In the genomic region with DNA sequence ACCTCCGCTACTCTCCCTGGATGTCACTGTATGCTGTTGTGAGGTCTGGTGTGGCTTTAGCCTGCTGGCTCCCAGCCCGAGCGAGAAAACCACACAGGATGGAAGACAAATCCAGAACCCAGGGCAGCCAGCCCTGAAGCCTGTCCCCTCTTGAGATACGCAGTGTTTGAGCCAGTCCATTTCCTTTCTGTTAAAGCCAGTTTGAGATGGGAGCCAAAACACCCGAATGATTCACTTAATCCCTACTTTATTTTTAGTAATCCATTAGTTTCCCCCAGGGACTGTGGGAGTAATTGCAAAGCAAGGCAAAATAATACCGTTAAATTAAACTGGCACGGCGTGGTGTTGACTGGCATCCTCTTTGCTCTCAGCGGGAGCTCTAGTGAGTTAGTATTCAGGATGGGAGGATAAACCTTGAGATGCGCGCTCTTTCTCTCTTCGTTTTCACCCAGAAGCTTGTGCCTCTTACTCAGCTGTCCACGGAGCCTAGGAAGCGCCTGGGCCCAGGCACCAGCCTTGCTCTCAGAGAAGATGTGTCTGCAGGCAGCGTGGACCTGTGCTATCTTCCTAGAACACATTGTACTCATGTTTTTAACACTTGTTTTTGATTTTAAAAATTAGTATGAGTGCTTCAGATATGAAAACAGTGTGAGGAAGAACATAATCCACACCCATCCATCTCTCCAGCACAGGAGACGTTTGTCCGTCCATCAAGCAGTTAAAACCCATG, we compare ENCODE assay signal across 8 mouse cellular contexts.
DNase-seq lines count a peak whose midpoint lies in the region; ATAC-seq lines count a peak whose summit lies in the region.

No protein-coding gene starts in this region.

- WGBS in forebrain, embryonic 13.5 days = 55% methylated on average over 17 of the region's 17 CpGs
- WGBS in forebrain, embryonic 12.5 days = 60% methylated on average over 17 of the region's 17 CpGs
- WGBS in heart, embryonic 14.5 days = 56% methylated on average over 17 of the region's 17 CpGs
- 48% methylated on average over 17 of the region's 17 CpGs for WGBS in midbrain, embryonic 13.5 days

- 0 out of 2 replicates have a peak overlapping the region, but pooled peaks have one; percentile 1 for H3K27ac ChIP-seq in forebrain, embryonic 13.5 days
- no peak overlapping the region for H3K27ac ChIP-seq in forebrain, embryonic 12.5 days
- H3K27ac ChIP-seq in heart, embryonic 14.5 days (replicated peaks in 1 of 2; ENCODE audit: control insufficient read depth in 1 of 2, insufficient read depth in 1 of 2, low read depth in 2 of 2, low read length in 2 of 2) = peak overlapping the region; percentile 12 to 52; a peak in 1 of 4 replicates
- peak overlapping the region; percentile 51 for H3K27ac ChIP-seq in midbrain, embryonic 13.5 days

- H3K4me2 ChIP-seq in forebrain, embryonic 13.5 days = no peak overlapping the region
- H3K4me2 ChIP-seq in forebrain, embryonic 12.5 days = no peak overlapping the region
- no peak overlapping the region for H3K4me2 ChIP-seq in heart, embryonic 14.5 days (ENCODE audit: low read length)
- H3K4me2 ChIP-seq in midbrain, embryonic 13.5 days (replicated peaks) = no peak overlapping the region

- H3K4me3 ChIP-seq in forebrain, embryonic 13.5 days = no peak overlapping the region
- H3K4me3 ChIP-seq in forebrain, embryonic 12.5 days (replicated peaks) = no peak overlapping the region
- no peak overlapping the region for H3K4me3 ChIP-seq in heart, embryonic 14.5 days (ENCODE audit: control insufficient read depth in 1 of 2, insufficient read depth in 1 of 2, low read depth in 1 of 2, low read length in 2 of 2)
- H3K4me3 ChIP-seq in midbrain, embryonic 13.5 days (replicated peaks) = no peak overlapping the region

- 0 out of 2 replicates have a peak, but pooled peaks cover 3% of the 10 kb centered on the region for H3K36me3 ChIP-seq in forebrain, embryonic 13.5 days (ENCODE audit: poor library complexity, severe bottlenecking)
- no peaks in the 10 kb centered on the region for H3K36me3 ChIP-seq in forebrain, embryonic 12.5 days (replicated peaks)
- no peaks in the 10 kb centered on the region for H3K36me3 ChIP-seq in heart, embryonic 14.5 days (ENCODE audit: control insufficient read depth, insufficient read depth, low read length)
- H3K36me3 ChIP-seq in midbrain, embryonic 13.5 days = no peaks in the 10 kb centered on the region

- ATAC-seq in forebrain, embryonic 13.5 days = no peak
- no peak for ATAC-seq in forebrain, embryonic 12.5 days (ENCODE audit: low FRiP score)
- ATAC-seq in heart, embryonic 14.5 days (ENCODE audit: insufficient number of reproducible peaks, insufficient read depth, low FRiP score, low read depth) = no peak
- ATAC-seq in midbrain, embryonic 13.5 days = peak; percentile 71
- no peak for ATAC-seq in erythroid progenitor cell, adult 5-6 weeks (replicated peaks; ENCODE audit: low FRiP score, poor library complexity, severe bottlenecking)

- H3K4me1 ChIP-seq in forebrain, embryonic 13.5 days = peaks cover 17% of the 10 kb centered on the region
- H3K4me1 ChIP-seq in forebrain, embryonic 12.5 days = peaks cover 11% of the 10 kb centered on the region
- peaks cover 12 to 28% of the 10 kb centered on the region in 2 experiments; a peak in 3 of 4 replicates for H3K4me1 ChIP-seq in heart, embryonic 14.5 days (ENCODE audit: control insufficient read depth in 2 of 2, insufficient read depth in 2 of 2, low read length in 2 of 2)
- H3K4me1 ChIP-seq in midbrain, embryonic 13.5 days (replicated peaks) = peaks cover 17% of the 10 kb centered on the region

- peak; percentile 30 for DNase-seq in right cerebral cortex, adult 18-20 months
- no peak for DNase-seq in right cerebral cortex, postnatal 25 days
- DNase-seq in thymus, postnatal 25 days = no peak

- no peaks in the 10 kb centered on the region for H3K27me3 ChIP-seq in forebrain, embryonic 13.5 days
- H3K27me3 ChIP-seq in forebrain, embryonic 12.5 days = no peaks in the 10 kb centered on the region
- no peaks in the 10 kb centered on the region for H3K27me3 ChIP-seq in heart, embryonic 14.5 days (ENCODE audit: control insufficient read depth, insufficient read depth, low read length)
- H3K27me3 ChIP-seq in midbrain, embryonic 13.5 days = no peaks in the 10 kb centered on the region

- no peaks in the 10 kb centered on the region for H3K9me3 ChIP-seq in forebrain, embryonic 13.5 days (replicated peaks)
- no peaks in the 10 kb centered on the region for H3K9me3 ChIP-seq in forebrain, embryonic 12.5 days
- H3K9me3 ChIP-seq in heart, embryonic 14.5 days (ENCODE audit: control insufficient read depth, low read length) = no peaks in the 10 kb centered on the region
- H3K9me3 ChIP-seq in midbrain, embryonic 13.5 days = no peaks in the 10 kb centered on the region

- no peak overlapping the region for H3K9ac ChIP-seq in forebrain, embryonic 13.5 days
- H3K9ac ChIP-seq in forebrain, embryonic 12.5 days = no peak overlapping the region
- H3K9ac ChIP-seq in heart, embryonic 14.5 days (ENCODE audit: low read length) = no peak overlapping the region
- no peak overlapping the region for H3K9ac ChIP-seq in midbrain, embryonic 13.5 days (replicated peaks)
